19 mouse cellular contexts compared by ENCODE assay signal in the genomic region with DNA sequence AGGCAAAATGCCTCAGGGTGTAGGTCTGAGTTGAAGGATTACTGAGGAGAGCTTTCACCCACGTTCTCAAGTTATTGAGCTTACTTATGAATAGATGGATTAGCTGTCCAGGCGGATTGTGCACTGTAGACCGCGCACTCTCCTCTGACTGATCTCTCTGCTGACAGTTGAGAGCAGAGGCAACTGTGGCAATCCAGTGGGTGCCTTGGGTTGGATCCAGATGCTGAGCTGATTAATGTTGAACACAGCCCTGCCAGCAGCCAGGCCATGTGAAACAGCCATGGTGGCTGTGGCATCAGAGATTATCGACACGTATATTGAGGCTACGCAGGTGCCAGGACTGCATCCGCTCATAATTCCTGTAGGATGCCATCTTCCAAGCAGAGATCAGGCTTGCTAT. TPM values are rescaled to one million over a fixed set of nuclear protein-coding genes. Genes with fewer than 3 reads are reported as not detected.
"Had no signal": no experiment of that assay in that cellular context is flagged by ENCODE, and none has a peak within 500 bp of the region (broad histone marks: within the 10 kb centered on the region; RNA-seq: fewer than 3 reads in every experiment).

No protein-coding gene starts in this region.

- H3K36me3 ChIP-seq: midbrain, embryonic 10.5 days; midbrain, embryonic 12.5 days; neural tube, embryonic 13.5 days; neural tube, embryonic 15.5 days; stomach, embryonic 15.5 days had no signal

- H3K27me3 ChIP-seq: midbrain, embryonic 12.5 days; neural tube, embryonic 13.5 days; neural tube, embryonic 15.5 days; stomach, embryonic 15.5 days had no signal

- H3K27ac ChIP-seq: midbrain, embryonic 10.5 days; midbrain, embryonic 12.5 days; neural tube, embryonic 13.5 days; neural tube, embryonic 15.5 days; stomach, embryonic 15.5 days; stomach, postnatal 0 days had no signal

- ATAC-seq: midbrain, embryonic 16.5 days had no signal

- H3K4me2 ChIP-seq: lung, embryonic 14.5 days; midbrain, embryonic 12.5 days; neural tube, embryonic 13.5 days; neural tube, embryonic 15.5 days; stomach, embryonic 15.5 days had no signal

- H3K9me3 ChIP-seq: midbrain, embryonic 10.5 days; midbrain, embryonic 12.5 days; neural tube, embryonic 13.5 days; neural tube, embryonic 15.5 days; stomach, embryonic 15.5 days had no signal

- DNase-seq: lung, adult 18-20 months; lung, embryonic 14.5 days; lung, postnatal 10 days; lung, postnatal 4 days; midbrain, embryonic 14.5 days; retina, postnatal 1 day; right cerebral cortex, postnatal 14 days; thymus, adult 2 months; thymus, postnatal 25 days; thymus, postnatal 4 days had no signal

- H3K9ac ChIP-seq: lung, embryonic 14.5 days; midbrain, embryonic 12.5 days; neural tube, embryonic 13.5 days; neural tube, embryonic 15.5 days; stomach, embryonic 15.5 days had no signal

- H3K4me3 ChIP-seq: midbrain, embryonic 10.5 days; midbrain, embryonic 12.5 days; myocyte; neural tube, embryonic 13.5 days; neural tube, embryonic 15.5 days; stomach, embryonic 15.5 days had no signal

- H3K4me1 ChIP-seq: midbrain, embryonic 10.5 days; midbrain, embryonic 12.5 days; neural tube, embryonic 15.5 days had no signal

RNA-seq across cellular contexts. Expression of a gene that starts 53.6 kb away (rescaled TPM):
- polyA plus RNA-seq: testis, adult 2 months had no signal
